Mouse (Mus musculus) forebrain, embryonic 11.5 days (tissue): ENCODE measurements around the gene Card19. TPM values are rescaled to one million over a fixed set of nuclear protein-coding genes. Genes with fewer than 3 reads are reported as not detected.

Experiments
- ATAC-seq: fragments of 200-750 bp; cut with Nextera tagmentation; replicated peaks from 2 replicates; pipeline ENCODE4 v1.8.0; 2017; ENCODE audit warnings: moderate TSS enrichment; ENCODE audit not compliant: low FRiP score
- DNase-seq: peaks from one replicate; pipeline ENCODE4 v3.0.0-alpha.2; 2017; ENCODE audit warnings: low spot score
- H3K27ac ChIP-seq: fragments of 300-500 bp; sonication (generic); 2 replicates; pipeline ENCODE4 v1.5.1; 2014; ENCODE audit warnings: low read depth, low read length
- H3K27me3 ChIP-seq: fragments of 300-500 bp; sonication (generic); 2 replicates; pipeline ENCODE4 v1.6.1; 2014; ENCODE audit warnings: mild to moderate bottlenecking, low read length, mixed read lengths; ENCODE audit not compliant: control insufficient read depth, insufficient read depth
- H3K36me3 ChIP-seq: fragments of 300-500 bp; sonication (generic); 2 replicates; pipeline ENCODE4 v1.6.1; 2014; ENCODE audit warnings: mild to moderate bottlenecking, low read length, moderate library complexity, mixed read lengths; ENCODE audit not compliant: control insufficient read depth, insufficient read depth
- H3K4me1 ChIP-seq: fragments of 300-500 bp; sonication (generic); replicated peaks from 2 replicates; pipeline ENCODE4 v1.6.1; 2014; ENCODE audit warnings: low read length, mixed read lengths; ENCODE audit not compliant: control insufficient read depth, insufficient read depth
- H3K4me2 ChIP-seq: fragments of 300-500 bp; sonication (generic); 2 replicates; pipeline ENCODE4 v1.6.1; 2014; ENCODE audit warnings: low read depth, mild to moderate bottlenecking, low read length, moderate library complexity, mixed read lengths; ENCODE audit not compliant: severe bottlenecking
- H3K4me3 ChIP-seq: fragments of 300-500 bp; sonication (generic); 2 replicates; pipeline ENCODE4 v1.5.1; 2014; ENCODE audit warnings: low read depth, low read length
- H3K9ac ChIP-seq: fragments of 300-500 bp; sonication (generic); 2 replicates; pipeline ENCODE4 v1.6.1; 2014; ENCODE audit warnings: low read length
- H3K9me3 ChIP-seq: fragments of 300-500 bp; sonication (generic); 2 replicates; pipeline ENCODE4 v1.6.1; 2016; ENCODE audit warnings: low read length, mixed read lengths; ENCODE audit not compliant: control insufficient read depth
- WGBS: fragments of 180-500 bp; shearing (Covaris S2); extraction: QIAGEN DNeasy Blood & Tissue Kit; methylation state at CpG from one replicate; pipeline ENCODE4 v1.1.7; 2014; 5-methylcytosine and 5-hydroxymethylcytosine counted together
- polyA plus RNA-seq: library from polyadenylated mRNA; unstranded; fragments of >200 nt; fragmentation: Nextera tagmentation; extraction: Ambion mirVana; gene quantifications from 2 replicates; pipeline ENCODE4 v1.2.1, GENCODE M21; 2014

Gene Card19
- polyA plus RNA-seq, 1 experiment from 2014 or later = 18.9 TPM

- Histone ChIP-seq H3K4me3 (no peak overlapping the region), H3K27ac (no peak overlapping the region), H3K27me3 (no peaks in the 10 kb centered on the region), H3K9me3 (no peaks in the 10 kb centered on the region), H3K4me1 (no peaks in the 10 kb centered on the region), H3K36me3 (no peaks in the 10 kb centered on the region), H3K9ac (no peak overlapping the region), H3K4me2 (no peak overlapping the region)
- 84% methylated on average over 7 of the region's 7 CpGs for WGBS
- ATAC-seq = no peak
- DNase-seq = no peak
Observed at GRCm38 (mm10) chr13:49163645-49164044, 52.2 kb downstream of the Card19 start.

- Histone ChIP-seq H3K9ac (no peak overlapping the region), H3K4me3 (no peak overlapping the region), H3K36me3 (no peaks in the 10 kb centered on the region), H3K27ac (no peak overlapping the region), H3K9me3 (no peaks in the 10 kb centered on the region), H3K4me1 (no peaks in the 10 kb centered on the region), H3K4me2 (no peak overlapping the region), H3K27me3 (no peaks in the 10 kb centered on the region)
- 82% methylated on average over 4 of the region's 4 CpGs for WGBS
- ATAC-seq = no peak
- no peak for DNase-seq
Observed at GRCm38 (mm10) chr13:49162722-49163121, 53.1 kb downstream of the Card19 start.

GRCm38 (mm10) chr13:49161236-49161635 is 54.6 kb downstream of the Card19 start:
- Histone ChIP-seq H3K4me3 (no peak overlapping the region), H3K4me1 (no peaks in the 10 kb centered on the region), H3K9me3 (no peaks in the 10 kb centered on the region), H3K4me2 (no peak overlapping the region), H3K9ac (no peak overlapping the region), H3K27me3 (no peaks in the 10 kb centered on the region), H3K27ac (no peak overlapping the region), H3K36me3 (no peaks in the 10 kb centered on the region)
- ATAC-seq = no peak
- no peak for DNase-seq
- WGBS = 72% methylated on average over 2 of the region's 2 CpGs

GRCm38 (mm10) chr13:49158040-49158713 is 57.7 kb downstream of the Card19 start:
- no peaks in the 10 kb centered on the region for H3K36me3 ChIP-seq
- no peaks in the 10 kb centered on the region for H3K27me3 ChIP-seq
- no peak overlapping the region for H3K9ac ChIP-seq
- no peak overlapping the region for H3K4me2 ChIP-seq
- H3K27ac ChIP-seq = no peak overlapping the region
- no peak for DNase-seq
- no peaks in the 10 kb centered on the region for H3K9me3 ChIP-seq
- WGBS = 79% methylated on average over 10 of the region's 10 CpGs
- ATAC-seq = no peak
- no peak overlapping the region for H3K4me3 ChIP-seq
- no peaks in the 10 kb centered on the region for H3K4me1 ChIP-seq

GRCm38 (mm10) chr13:49156645-49157044 is 59.2 kb downstream of the Card19 start:
- Histone ChIP-seq H3K9me3 (no peaks in the 10 kb centered on the region), H3K27ac (no peak overlapping the region), H3K9ac (no peak overlapping the region), H3K27me3 (no peaks in the 10 kb centered on the region), H3K4me1 (no peaks in the 10 kb centered on the region), H3K4me3 (no peak overlapping the region), H3K36me3 (no peaks in the 10 kb centered on the region), H3K4me2 (no peak overlapping the region)
- DNase-seq = no peak
- ATAC-seq = no peak
- 71% methylated on average over 4 of the region's 4 CpGs for WGBS

GRCm38 (mm10) chr13:49154621-49155020 is 61.2 kb downstream of the Card19 start:
- Histone ChIP-seq H3K4me2 (no peak overlapping the region), H3K4me1 (no peaks in the 10 kb centered on the region), H3K9me3 (no peaks in the 10 kb centered on the region), H3K36me3 (no peaks in the 10 kb centered on the region), H3K27ac (no peak overlapping the region), H3K27me3 (no peaks in the 10 kb centered on the region), H3K4me3 (no peak overlapping the region), H3K9ac (no peak overlapping the region)
- 73% methylated on average over 7 of the region's 7 CpGs for WGBS
- DNase-seq = no peak
- ATAC-seq = no peak

GRCm38 (mm10) chr13:49154028-49154427 is 61.8 kb downstream of the Card19 start:
- Histone ChIP-seq H3K27ac (no peak overlapping the region), H3K4me2 (no peak overlapping the region), H3K4me3 (no peak overlapping the region), H3K9ac (no peak overlapping the region), H3K36me3 (no peaks in the 10 kb centered on the region), H3K27me3 (no peaks in the 10 kb centered on the region), H3K4me1 (no peaks in the 10 kb centered on the region), H3K9me3 (no peaks in the 10 kb centered on the region)
- ATAC-seq = no peak
- DNase-seq = no peak
- WGBS = 84% methylated on average over 10 of the region's 10 CpGs

Other genes starting within 250 kb of the Card19 start
- gene Fam120a, start 248.0 kb downstream of the Card19 start, polyA plus RNA-seq = 20.4 and 22.5 TPM in 2 replicates
- gene Wnk2, start 68.0 kb downstream of the Card19 start, polyA plus RNA-seq = 10.3 and 10.7 TPM in 2 replicates
- 19.6 and 23.8 TPM in 2 replicates for gene Ninj1, start 28.6 kb downstream of the Card19 start, polyA plus RNA-seq
- gene Susd3, start 32.7 kb upstream of the Card19 start, polyA plus RNA-seq = 0.32 and 1.4 TPM in 2 replicates
- 1.7 and 2.1 TPM in 2 replicates for gene Fgd3, start 104.3 kb upstream of the Card19 start, polyA plus RNA-seq
- 35.7 and 38.5 TPM in 2 replicates for gene Bicd2, start 125.5 kb upstream of the Card19 start, polyA plus RNA-seq
- gene Ippk, start 205.2 kb upstream of the Card19 start, polyA plus RNA-seq = 16.6 and 16.9 TPM in 2 replicates